Mouse (Mus musculus) brain, embryonic 14.5 days (tissue): ENCODE results near the gene Slc38a1.

Experiments used
- CTCF ChIP-seq: fragments of 200-500 bp; IDR thresholded peaks from 2 replicates; pipeline ENCODE4 v1.5.1; 2012; ENCODE audit warnings: inconsistent platforms, mild to moderate bottlenecking, moderate library complexity, borderline replicate concordance; ENCODE audit not compliant: insufficient read depth, insufficient read length; ENCODE audit errors: extremely low read depth
- POLR2A ChIP-seq: fragments of 200-500 bp; IDR thresholded peaks from 2 replicates; pipeline ENCODE4 v1.6.1; 2012; ENCODE audit warnings: mild to moderate bottlenecking, inconsistent platforms, borderline replicate concordance; ENCODE audit not compliant: poor library complexity, insufficient read depth, insufficient read length, severe bottlenecking; ENCODE audit errors: extremely low read depth

- TF ChIP-seq POLR2A, result no peak
- TF ChIP-seq CTCF, result no peak
Observed at GRCm38 (mm10) chr15:96654714-96655113, 12.0 kb upstream of the Slc38a1 start.
